9 mouse cellular contexts compared by ENCODE assay signal in genomic region chr9:115306202-115306601, GRCm38 (mm10). TPM values are rescaled to one million over a fixed set of nuclear protein-coding genes. Genes with fewer than 3 reads are reported as not detected.
DNase-seq lines count a peak whose midpoint lies in the region; ATAC-seq and TF ChIP-seq lines count a peak whose summit lies in the region.
"Had no signal": no experiment of that assay in that cellular context is flagged by ENCODE, and none has a peak within 500 bp of the region (broad histone marks: within the 10 kb centered on the region; RNA-seq: fewer than 3 reads in every experiment).

No protein-coding gene starts in this region.

- WGBS in forebrain, embryonic 12.5 days: 32% methylated on average over 6 of the region's 6 CpGs
- 6% methylated on average over 6 of the region's 6 CpGs for WGBS in kidney, postnatal 0 days
- 39% methylated on average over 6 of the region's 6 CpGs for WGBS in midbrain, embryonic 14.5 days

- no peak overlapping the region for H3K27ac ChIP-seq in forebrain, embryonic 12.5 days
- no peak overlapping the region for H3K27ac ChIP-seq in kidney, postnatal 0 days
- no peak overlapping the region for H3K27ac ChIP-seq in midbrain, embryonic 14.5 days (replicated peaks; ENCODE audit: low read depth, low read length)

- intact Hi-C loops in heart, postnatal 36 days (cut with DNase I): no loop called here

- H3K27me3 ChIP-seq in forebrain, embryonic 12.5 days: no peaks in the 10 kb centered on the region
- no peaks in the 10 kb centered on the region for H3K27me3 ChIP-seq in kidney, postnatal 0 days (ENCODE audit: insufficient read depth, low read length)
- H3K27me3 ChIP-seq in midbrain, embryonic 14.5 days (ENCODE audit: control insufficient read depth, insufficient read depth, low read length): no peaks in the 10 kb centered on the region
- H3K27me3 ChIP-seq: Patski had no signal

- ATAC-seq in forebrain, embryonic 12.5 days (ENCODE audit: low FRiP score): no peak
- no peak for ATAC-seq in kidney, postnatal 0 days (replicated peaks; ENCODE audit: low FRiP score, low read depth)
- no peak for ATAC-seq in midbrain, embryonic 14.5 days (ENCODE audit: low FRiP score, low TSS enrichment)
- ATAC-seq: Patski had no signal

- H3K4me1 ChIP-seq in forebrain, embryonic 12.5 days: peaks cover 55% of the 10 kb centered on the region
- peaks cover 18% of the 10 kb centered on the region; the same call in 1 of the 2 replicates for H3K4me1 ChIP-seq in kidney, postnatal 0 days (replicated peaks; ENCODE audit: insufficient read depth, low read length)
- H3K4me1 ChIP-seq in midbrain, embryonic 14.5 days (ENCODE audit: control insufficient read depth, insufficient read depth, low read length): peaks cover 35% of the 10 kb centered on the region

- H3K9me3 ChIP-seq in forebrain, embryonic 12.5 days: no peaks in the 10 kb centered on the region
- H3K9me3 ChIP-seq in kidney, postnatal 0 days (replicated peaks; ENCODE audit: low read length): no peaks in the 10 kb centered on the region
- no peaks in the 10 kb centered on the region for H3K9me3 ChIP-seq in midbrain, embryonic 14.5 days (ENCODE audit: control insufficient read depth, low read length)

- TF ChIP-seq CTCF in kidney, postnatal 0 days (IDR thresholded peaks at IDR 0.05; ENCODE audit: low read depth): no peak

- H3K4me3 ChIP-seq in forebrain, embryonic 12.5 days (replicated peaks): peak overlapping the region; percentile 94
- H3K4me3 ChIP-seq in kidney, postnatal 0 days (replicated peaks; ENCODE audit: low read depth, low read length): peak overlapping the region; percentile 98; the same call in 1 of the 2 replicates
- H3K4me3 ChIP-seq in midbrain, embryonic 14.5 days (replicated peaks; ENCODE audit: low read depth, low read length): peak overlapping the region; percentile 93; the same call in 1 of the 2 replicates

- 0 out of 2 replicates have a peak, but pooled peaks cover 2% of the 10 kb centered on the region for H3K36me3 ChIP-seq in forebrain, embryonic 12.5 days (replicated peaks)
- no peaks in the 10 kb centered on the region for H3K36me3 ChIP-seq in kidney, postnatal 0 days (ENCODE audit: insufficient read depth, low read length)
- no peaks in the 10 kb centered on the region for H3K36me3 ChIP-seq in midbrain, embryonic 14.5 days (ENCODE audit: control insufficient read depth, insufficient read depth, low read length)

- peak; percentile 44 to 52 for DNase-seq in heart, adult 18-20 months
- DNase-seq in heart, postnatal 36 days: no peak
- peak; percentile 89 for DNase-seq in kidney, postnatal 0 days (ENCODE audit: low spot score)
- no peak for DNase-seq in midbrain, embryonic 14.5 days
- no peak for DNase-seq in ovary, postnatal 36 days (ENCODE audit: low spot score)
- no peak for DNase-seq in layer of hippocampus, adult 18-20 months (ENCODE audit: low spot score in 2 of 2)
- no peak for DNase-seq in right cerebral cortex, postnatal 10 days (ENCODE audit: low spot score in 2 of 2)

- 0 out of 2 replicates have a peak overlapping the region, but pooled peaks have one; percentile 9 for H3K9ac ChIP-seq in forebrain, embryonic 12.5 days
- H3K9ac ChIP-seq in kidney, postnatal 0 days (ENCODE audit: low read depth, low read length): no peak overlapping the region
- H3K9ac ChIP-seq in midbrain, embryonic 14.5 days (replicated peaks; ENCODE audit: low read length): no peak overlapping the region

- H3K4me2 ChIP-seq in forebrain, embryonic 12.5 days: peak overlapping the region; percentile 63
- peak overlapping the region; percentile 80 for H3K4me2 ChIP-seq in kidney, postnatal 0 days (ENCODE audit: low read length)
- H3K4me2 ChIP-seq in midbrain, embryonic 14.5 days (ENCODE audit: low read length): peak overlapping the region; percentile 79

RNA-seq across cellular contexts. Expression of gene Stt3b, which starts 4.0 kb away (rescaled TPM):
- 10 to 100 TPM; 58.5 TPM for total RNA-seq in heart, adult 18-20 months (2021)
- total RNA-seq in heart, postnatal 36 days (2021): 10 to 100 TPM; 55.3 to 57.4 TPM
- 100 and 101 TPM in 2 replicates for polyA plus RNA-seq in forebrain, embryonic 12.5 days (2016; fragmentation: Nextera tagmentation; extraction: Ambion mirVana)
- 72.0 and 75.4 TPM in 2 replicates for polyA plus RNA-seq in kidney, postnatal 0 days (2015; fragmentation: Nextera tagmentation; extraction: Ambion mirVana)
- polyA plus RNA-seq in midbrain, embryonic 14.5 days (2014; fragmentation: Nextera tagmentation; extraction: Ambion mirVana): 66.4 and 101 TPM in 2 replicates
- 10 to 100 TPM; 79.2 to 81.0 TPM for total RNA-seq in layer of hippocampus, adult 18-20 months (2021)

Comparison
In these comparisons a context has a peak if more than half of its experiments do, and no peak if none do; other contexts are left out.
1. DNase-seq: peak in heart, adult 18-20 months (2 of 2) and kidney, postnatal 0 days (single experiment); none in heart, postnatal 36 days (0 of 2), midbrain, embryonic 14.5 days (single experiment), ovary, postnatal 36 days (single experiment), layer of hippocampus, adult 18-20 months (0 of 2) and right cerebral cortex, postnatal 10 days (0 of 2).
2. Peak in every context shown above with its lines, with median percentiles within 50 percentile points of each other: H3K4me2 ChIP-seq and H3K4me3 ChIP-seq.